Mouse (Mus musculus) MEL-GATA-1-ER (cell line): ENCODE measurements at regions not wholly inside any gene's neighbourhood (a gene's known extent, or its start where the extent isn't known, plus 50 kb on each side); places are given as distances from the start of the nearest gene placed in this dataset.
"Not testable (repeated sequence)": the region's sequence is repeated elsewhere in the genome, so short reads cannot be mapped to it uniquely, and the experiment has no call there.

ENCODE experiments used
- DNase-seq: peaks from one replicate; pipeline ENCODE4 v3.0.0-alpha.2; 2012; ENCODE audit warnings: low read depth; ENCODE audit errors: extremely low read depth

GRCm38 (mm10) chr10:86636953-86637376, 68.3 kb downstream of the Hsp90b1 start:
- DNase-seq: peak; percentile 31

GRCm38 (mm10) chr10:86636515-86636914, 68.8 kb downstream of the Hsp90b1 start:
- DNase-seq: not testable (repeated sequence)

GRCm38 (mm10) chr10:86626734-86627133, 78.6 kb downstream of the Hsp90b1 start:
- DNase-seq: not testable (repeated sequence)

- DNase-seq: not testable (repeated sequence)
Observed at GRCm38 (mm10) chr10:86617958-86618664, 87.2 kb downstream of the Hsp90b1 start.

- DNase-seq: not testable (repeated sequence)
Observed at GRCm38 (mm10) chr10:86612341-86612740, 93.0 kb downstream of the Hsp90b1 start.

- DNase-seq: not testable (repeated sequence)
Observed at GRCm38 (mm10) chr10:86610027-86610426, 95.3 kb downstream of the Hsp90b1 start.

- DNase-seq: not testable (repeated sequence)
Observed at GRCm38 (mm10) chr10:86600843-86601242, 102.1 kb upstream of the Syn3 start.

GRCm38 (mm10) chr10:86599991-86600390, 101.3 kb upstream of the Syn3 start:
- not testable (repeated sequence) for DNase-seq

GRCm38 (mm10) chr10:86590211-86590610, 91.5 kb upstream of the Syn3 start:
- not testable (repeated sequence) for DNase-seq

- not testable (repeated sequence) for DNase-seq
Observed at GRCm38 (mm10) chr10:86566875-86567274, 68.2 kb upstream of the Syn3 start.

- DNase-seq: no peak
Observed at GRCm38 (mm10) chr10:86555843-86556242, 57.1 kb upstream of the Syn3 start.
